19 mouse cellular contexts compared by ENCODE assay signal in genomic region chr6:72747814-72748213, GRCm38 (mm10). TPM values are rescaled to one million over a fixed set of nuclear protein-coding genes. Genes with fewer than 3 reads are reported as not detected.
DNase-seq lines count a peak whose midpoint lies in the region; ATAC-seq and TF ChIP-seq lines count a peak whose summit lies in the region.
"Had no signal": no experiment of that assay in that cellular context is flagged by ENCODE, and none has a peak within 500 bp of the region (broad histone marks: within the 10 kb centered on the region; RNA-seq: fewer than 3 reads in every experiment).

No protein-coding gene starts in this region.

- no peak for TF ChIP-seq CTCF in intestine, postnatal 0 days (IDR thresholded peaks at IDR 0.05; ENCODE audit: low read depth)

- WGBS in heart, embryonic 13.5 days = 51% methylated on average over 11 of the region's 11 CpGs
- WGBS in intestine, embryonic 16.5 days = 54% methylated on average over 11 of the region's 11 CpGs
- WGBS in intestine, postnatal 0 days = 60% methylated on average over 11 of the region's 11 CpGs
- 81% methylated on average over 11 of the region's 11 CpGs for WGBS in midbrain, embryonic 10.5 days
- 80% methylated on average over 11 of the region's 11 CpGs for WGBS in midbrain, embryonic 16.5 days

- no peak overlapping the region for H3K9ac ChIP-seq in heart, embryonic 13.5 days
- H3K9ac ChIP-seq in intestine, embryonic 16.5 days (ENCODE audit: low read depth, low read length) = no peak overlapping the region
- H3K9ac ChIP-seq in intestine, postnatal 0 days (ENCODE audit: low read depth, low read length) = no peak overlapping the region
- no peak overlapping the region for H3K9ac ChIP-seq in midbrain, embryonic 16.5 days (ENCODE audit: low read depth, low read length)
- H3K9ac ChIP-seq: liver, embryonic 15.5 days; midbrain, embryonic 12.5 days; neural tube, embryonic 15.5 days had no signal

- H3K4me1 ChIP-seq in heart, embryonic 13.5 days = peaks cover 55% of the 10 kb centered on the region
- peaks cover 51% of the 10 kb centered on the region for H3K4me1 ChIP-seq in intestine, embryonic 16.5 days (ENCODE audit: control insufficient read depth, insufficient read depth, low read length)
- no peaks in the 10 kb centered on the region for H3K4me1 ChIP-seq in intestine, postnatal 0 days (replicated peaks; ENCODE audit: control insufficient read depth, insufficient read depth, low read length)
- H3K4me1 ChIP-seq in midbrain, embryonic 10.5 days = peaks cover 61% of the 10 kb centered on the region
- peaks cover 8% of the 10 kb centered on the region; the same call in 1 of the 2 replicates for H3K4me1 ChIP-seq in midbrain, embryonic 16.5 days (ENCODE audit: control insufficient read depth, insufficient read depth, low read length)

- no peaks in the 10 kb centered on the region for H3K27me3 ChIP-seq in heart, embryonic 13.5 days (replicated peaks)
- no peaks in the 10 kb centered on the region for H3K27me3 ChIP-seq in intestine, embryonic 16.5 days (replicated peaks; ENCODE audit: control insufficient read depth, insufficient read depth, low read length)
- H3K27me3 ChIP-seq in intestine, postnatal 0 days (replicated peaks; ENCODE audit: control insufficient read depth, insufficient read depth, low read length) = no peaks in the 10 kb centered on the region
- no peaks in the 10 kb centered on the region for H3K27me3 ChIP-seq in midbrain, embryonic 10.5 days (ENCODE audit: low read depth, poor library complexity, severe bottlenecking)
- no peaks in the 10 kb centered on the region for H3K27me3 ChIP-seq in midbrain, embryonic 16.5 days (ENCODE audit: control insufficient read depth, insufficient read depth, low read depth, low read length)
- H3K27me3 ChIP-seq: liver, embryonic 15.5 days; midbrain, embryonic 12.5 days; neural tube, embryonic 15.5 days had no signal

- peak overlapping the region; percentile 60 for H3K27ac ChIP-seq in heart, embryonic 13.5 days (replicated peaks)
- H3K27ac ChIP-seq in intestine, embryonic 16.5 days (ENCODE audit: low read length) = 0 out of 2 replicates have a peak overlapping the region, but pooled peaks have one; percentile 33
- H3K27ac ChIP-seq in intestine, postnatal 0 days (ENCODE audit: low read depth, low read length) = no peak overlapping the region
- H3K27ac ChIP-seq in midbrain, embryonic 10.5 days (replicated peaks) = peak overlapping the region; percentile 75
- H3K27ac ChIP-seq in midbrain, embryonic 16.5 days (ENCODE audit: low read length) = no peak overlapping the region
- H3K27ac ChIP-seq: liver, embryonic 15.5 days; macrophage; neural tube, embryonic 15.5 days had no signal

- H3K4me2 ChIP-seq in heart, embryonic 13.5 days = no peak overlapping the region
- H3K4me2 ChIP-seq in intestine, embryonic 16.5 days (ENCODE audit: low read depth, low read length) = no peak overlapping the region
- no peak overlapping the region for H3K4me2 ChIP-seq in intestine, postnatal 0 days (replicated peaks; ENCODE audit: low read depth)
- no peak overlapping the region for H3K4me2 ChIP-seq in midbrain, embryonic 16.5 days (ENCODE audit: low read length)
- H3K4me2 ChIP-seq: liver, embryonic 15.5 days; midbrain, embryonic 12.5 days; neural tube, embryonic 15.5 days had no signal

- H3K9me3 ChIP-seq in heart, embryonic 13.5 days = no peaks in the 10 kb centered on the region
- no peaks in the 10 kb centered on the region for H3K9me3 ChIP-seq in intestine, embryonic 16.5 days (ENCODE audit: control insufficient read depth, low read length)
- no peaks in the 10 kb centered on the region for H3K9me3 ChIP-seq in intestine, postnatal 0 days (ENCODE audit: control insufficient read depth)
- no peaks in the 10 kb centered on the region for H3K9me3 ChIP-seq in midbrain, embryonic 10.5 days (replicated peaks)
- no peaks in the 10 kb centered on the region for H3K9me3 ChIP-seq in midbrain, embryonic 16.5 days (replicated peaks; ENCODE audit: control insufficient read depth, low read length, poor library complexity, severe bottlenecking)
- H3K9me3 ChIP-seq: liver, embryonic 15.5 days; midbrain, embryonic 12.5 days; neural tube, embryonic 15.5 days had no signal

- H3K36me3 ChIP-seq in heart, embryonic 13.5 days = no peaks in the 10 kb centered on the region
- H3K36me3 ChIP-seq in intestine, embryonic 16.5 days (ENCODE audit: control insufficient read depth, insufficient read depth, low read length) = no peaks in the 10 kb centered on the region
- no peaks in the 10 kb centered on the region for H3K36me3 ChIP-seq in intestine, postnatal 0 days (ENCODE audit: control insufficient read depth, insufficient read depth)
- peaks cover 3% of the 10 kb centered on the region for H3K36me3 ChIP-seq in midbrain, embryonic 10.5 days
- H3K36me3 ChIP-seq in midbrain, embryonic 16.5 days (ENCODE audit: control insufficient read depth, insufficient read depth, low read length) = no peaks in the 10 kb centered on the region
- H3K36me3 ChIP-seq: liver, embryonic 15.5 days; midbrain, embryonic 12.5 days; neural tube, embryonic 15.5 days had no signal

- DNase-seq in heart, adult 9 months (ENCODE audit: low spot score in 2 of 2) = no peak
- DNase-seq in midbrain, embryonic 10.5 days (ENCODE audit: low spot score) = no peak
- DNase-seq in urinary bladder, postnatal 25 days (ENCODE audit: low spot score) = no peak
- no peak for DNase-seq in right cerebral cortex, postnatal 25 days
- DNase-seq: adrenal gland, postnatal 10 days; cerebellum, adult 11 months; cerebellum, postnatal 36 days; heart, postnatal 14 days; kidney, postnatal 14 days; layer of hippocampus, adult 9-11 months; thymus, postnatal 4 days had no signal

- H3K4me3 ChIP-seq in heart, embryonic 13.5 days = no peak overlapping the region
- H3K4me3 ChIP-seq in intestine, embryonic 16.5 days (ENCODE audit: low read length) = no peak overlapping the region
- no peak overlapping the region for H3K4me3 ChIP-seq in intestine, postnatal 0 days (ENCODE audit: low read depth, low read length)
- H3K4me3 ChIP-seq in midbrain, embryonic 10.5 days = no peak overlapping the region
- H3K4me3 ChIP-seq in midbrain, embryonic 16.5 days (ENCODE audit: low read depth, low read length) = no peak overlapping the region
- H3K4me3 ChIP-seq: liver, embryonic 15.5 days; midbrain, embryonic 12.5 days; neural tube, embryonic 15.5 days had no signal

- ATAC-seq in heart, embryonic 13.5 days (ENCODE audit: extremely low read depth, insufficient number of reproducible peaks, low FRiP score, low TSS enrichment) = no peak
- 0 out of 2 replicates have a peak, but pooled peaks have one; percentile 9 for ATAC-seq in intestine, embryonic 16.5 days
- no peak for ATAC-seq in intestine, postnatal 0 days
- ATAC-seq in midbrain, embryonic 16.5 days = no peak

RNA-seq across cellular contexts. Expression of gene Tcf7l1, which starts 41.2 kb away (rescaled TPM):
- 13.2 and 16.1 TPM in 2 replicates for polyA plus RNA-seq in heart, embryonic 13.5 days (2015; fragmentation: Nextera tagmentation; extraction: Ambion mirVana)
- 8.5 and 11.2 TPM in 2 replicates for polyA plus RNA-seq in intestine, embryonic 16.5 days (2015; fragmentation: Nextera tagmentation; extraction: Ambion mirVana)
- 6.6 and 6.8 TPM in 2 replicates for polyA plus RNA-seq in intestine, postnatal 0 days (2015; fragmentation: Nextera tagmentation; extraction: Ambion mirVana)
- polyA plus RNA-seq in midbrain, embryonic 10.5 days (2016; fragmentation: Nextera tagmentation; extraction: Ambion mirVana) = 24.2 and 25.7 TPM in 2 replicates
- 4.1 and 4.6 TPM in 2 replicates for polyA plus RNA-seq in midbrain, embryonic 16.5 days (2015; fragmentation: Nextera tagmentation; extraction: Ambion mirVana)
- polyA plus RNA-seq: macrophage had no signal

Comparison
In these comparisons a context has a peak if more than half of its experiments do, and no peak if none do; other contexts are left out.
1. H3K27ac ChIP-seq: peak in heart, embryonic 13.5 days (single experiment), intestine, embryonic 16.5 days (single experiment) and midbrain, embryonic 10.5 days (single experiment); none in intestine, postnatal 0 days (single experiment) and midbrain, embryonic 16.5 days (single experiment).